Mouse (Mus musculus): ENCODE measurements around the gene Ttll11.

DNA sequence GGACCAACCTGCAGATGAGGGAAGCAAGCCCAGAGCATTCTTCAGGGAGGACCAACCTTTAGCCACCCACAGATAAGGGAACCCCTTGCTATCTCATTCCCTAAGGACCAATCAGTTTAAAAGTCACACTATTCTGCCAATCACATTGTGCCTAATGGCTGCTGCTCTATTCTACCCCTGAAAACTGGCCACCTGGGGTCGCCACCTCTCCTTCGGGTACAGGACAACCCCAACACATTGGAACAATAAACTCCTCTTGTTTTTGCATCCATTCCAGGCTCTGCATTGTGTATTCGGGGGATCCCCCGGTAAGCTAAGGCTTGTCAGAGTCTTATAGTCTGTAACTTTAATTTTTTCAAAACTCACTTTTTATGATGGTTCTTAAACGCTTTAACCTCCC is 218.3 kb downstream of the Ttll11 start:
- no peak for TF ChIP-seq CTCF (IDR thresholded peaks at IDR 0.05; ENCODE audit: borderline replicate concordance, control insufficient read depth, extremely low read depth, insufficient read depth, low read length, poor library complexity)
- no peak for TF ChIP-seq POLR2A (IDR thresholded peaks at IDR 0.05; ENCODE audit: control insufficient read depth, extremely low read depth, insufficient read depth, low read length, poor library complexity)
